Mouse (Mus musculus): Measurements from ENCODE around the gene Lpar2. TPM values are rescaled to one million over a fixed set of nuclear protein-coding genes. Genes with fewer than 3 reads are reported as not detected.

Gene Lpar2
- total RNA-seq, 2 experiments from 2014 or later = 0.14 TPM; not detected in 1

- peak overlapping the region; percentile 71 for H3K27ac ChIP-seq
- peak; percentile 28 for DNase-seq
- H3K4me3 ChIP-seq = peak overlapping the region; percentile 77
These were observed 13.3 kb upstream of the Lpar2 start for GRCm38 (mm10) chr8:69808864-69809403.

DNA sequence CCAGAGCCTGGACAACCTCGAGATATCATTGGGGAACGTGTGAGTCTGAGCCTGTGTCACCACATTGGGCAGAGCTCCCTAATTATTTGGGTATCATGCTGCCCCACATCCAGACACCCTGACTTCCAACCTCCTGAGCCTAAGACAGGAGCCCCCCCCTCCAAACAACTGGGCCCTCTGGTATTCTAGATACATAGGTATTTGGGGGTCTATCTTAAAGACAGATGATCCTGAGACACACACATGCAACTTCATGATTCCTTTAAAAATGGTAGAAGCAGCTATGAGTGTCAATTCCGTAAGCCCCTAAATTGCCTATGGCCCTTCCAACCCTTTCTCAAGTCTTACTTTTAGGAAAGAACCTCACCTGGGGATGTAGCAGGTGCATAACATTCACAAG, 12.4 kb upstream of the Lpar2 start:
- no peak for TF ChIP-seq CTCF (IDR thresholded peaks at IDR 0.05)
- H3K27ac ChIP-seq = no peak overlapping the region
- DNase-seq = peak; percentile 4
- intact Hi-C loops (cut with DNase I) = no loop called here
- H3K4me3 ChIP-seq = no peak overlapping the region

More at GRCm38 (mm10) chr8:69808864-69809403, 13.3 kb upstream of the Lpar2 start:
- intact Hi-C loops (cut with DNase I) = no loop called here
- TF ChIP-seq CTCF (IDR thresholded peaks at IDR 0.05) = no peak

DNA sequence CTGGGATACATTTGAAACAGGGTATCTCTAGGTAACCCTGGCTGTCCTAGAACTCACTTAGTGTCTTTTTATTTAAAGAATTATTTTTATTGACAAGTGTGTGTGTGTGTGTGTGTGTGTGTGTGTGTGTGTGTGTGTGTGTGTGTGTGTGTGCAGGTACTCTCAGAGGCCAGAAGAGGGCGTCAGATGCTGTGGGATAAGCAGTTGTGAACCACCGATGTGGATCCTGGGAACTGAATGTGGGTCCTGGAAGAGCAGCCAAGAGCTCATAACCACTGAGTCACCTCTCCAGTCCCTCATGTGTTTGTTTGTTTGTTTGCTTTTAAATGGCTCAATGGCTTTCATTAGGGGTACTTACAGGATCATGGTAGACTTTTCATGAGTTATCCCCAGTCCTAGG, 7.3 kb upstream of the Lpar2 start:
- no peak for TF ChIP-seq CTCF (IDR thresholded peaks at IDR 0.05)
- DNase-seq = no peak
- H3K27ac ChIP-seq = no peak overlapping the region
- intact Hi-C loops (cut with DNase I) = no loop called here
- H3K4me3 ChIP-seq = no peak overlapping the region

- no peak for TF ChIP-seq CTCF (IDR thresholded peaks at IDR 0.05)
- Histone ChIP-seq H3K27ac (no peak overlapping the region), H3K4me3 (no peak overlapping the region)
- no peak for DNase-seq
- intact Hi-C loops (cut with DNase I) = no loop called here
These were observed 6.8 kb upstream of the Lpar2 start for GRCm38 (mm10) chr8:69815396-69815795.

DNA sequence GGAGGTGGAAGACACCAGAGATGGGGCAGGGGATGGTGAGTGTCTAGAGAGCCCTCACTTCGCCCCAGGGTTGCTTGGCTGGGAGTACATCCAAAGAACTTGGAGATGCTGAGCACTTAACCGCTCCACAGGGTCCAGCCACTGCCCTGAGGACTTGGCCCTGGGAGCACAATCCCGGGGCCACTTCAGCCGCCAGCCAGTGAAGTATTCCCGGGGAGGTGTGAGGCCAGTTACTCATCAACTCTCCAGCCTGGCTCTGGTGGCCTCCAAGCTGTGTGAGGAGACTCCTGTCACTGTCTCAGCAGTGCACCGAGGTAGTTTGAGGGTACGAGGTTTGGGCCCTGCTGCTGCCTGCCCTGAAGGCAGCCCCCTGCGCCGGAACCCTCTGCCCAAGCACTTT, 1.8 kb upstream of the Lpar2 start:
- DNase-seq = no peak
- intact Hi-C loops (cut with DNase I) = no loop called here
- no peak for TF ChIP-seq CTCF (IDR thresholded peaks at IDR 0.05)
- no peak overlapping the region for H3K4me3 ChIP-seq
- H3K27ac ChIP-seq = no peak overlapping the region

DNA sequence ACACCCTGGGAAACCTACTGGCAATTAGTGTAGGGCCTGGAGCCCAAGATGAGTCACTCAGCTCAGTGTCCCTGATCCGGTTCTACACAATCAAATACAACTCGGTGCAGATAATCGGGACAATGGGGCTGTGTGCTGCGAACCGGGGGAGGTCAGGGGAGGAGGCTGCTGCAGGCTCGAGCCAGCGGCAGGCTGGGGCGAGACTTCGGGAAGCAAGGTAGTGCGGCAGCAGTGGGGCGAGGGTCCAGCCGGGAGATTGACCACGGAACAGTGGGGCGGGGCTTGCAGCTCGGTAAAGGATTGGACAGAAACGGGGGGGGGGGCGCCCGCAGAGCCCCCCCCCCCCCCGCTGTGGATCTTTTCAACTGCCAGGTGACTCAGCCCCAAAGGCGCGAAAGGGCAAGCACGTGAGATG, 251 bp upstream of the Lpar2 start:
- TF ChIP-seq CTCF (IDR thresholded peaks at IDR 0.05) = no peak
- intact Hi-C loops (cut with DNase I) = no loop called here
- no peak for DNase-seq
- Histone ChIP-seq H3K4me3 (peak overlapping the region; percentile 70), H3K27ac (no peak overlapping the region)

DNA sequence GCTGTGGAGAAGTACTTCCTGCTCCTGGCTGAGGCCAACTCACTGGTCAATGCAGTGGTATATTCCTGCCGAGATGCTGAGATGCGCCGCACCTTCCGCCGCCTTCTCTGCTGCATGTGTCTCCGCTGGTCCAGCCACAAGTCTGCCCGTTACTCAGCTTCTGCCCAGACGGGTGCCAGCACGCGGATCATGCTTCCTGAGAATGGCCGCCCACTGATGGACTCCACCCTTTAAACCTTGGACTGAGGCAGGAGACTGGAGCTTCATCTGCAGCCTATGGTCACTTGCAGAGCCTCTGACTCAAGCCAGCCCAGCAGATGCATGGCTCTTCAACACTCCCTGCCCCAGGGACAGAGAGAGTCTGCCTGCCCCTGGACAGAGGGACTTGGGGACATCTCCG, 4.1 kb downstream of the Lpar2 start:
- H3K27ac ChIP-seq = no peak overlapping the region
- TF ChIP-seq CTCF (IDR thresholded peaks at IDR 0.05) = no peak
- DNase-seq = no peak
- intact Hi-C loops (cut with DNase I) = no loop called here
- H3K4me3 ChIP-seq = no peak overlapping the region

GRCm38 (mm10) chr8:69832298-69832853, 10.1 kb downstream of the Lpar2 start, which contains the start of gene Pbx4:
Gene Pbx4, plus strand, starts transcription at chr8:69832491.
- H3K27ac ChIP-seq = 0 out of 2 replicates have a peak within 1 kb of the TSS, but pooled peaks have one; percentile 29
- peak; percentile 76 for DNase-seq
- intact Hi-C loops (cut with DNase I) = no loop called here
- TF ChIP-seq CTCF (IDR thresholded peaks at IDR 0.05) = no peak
- H3K4me3 ChIP-seq = peak within 1 kb of the TSS; percentile 72

DNA sequence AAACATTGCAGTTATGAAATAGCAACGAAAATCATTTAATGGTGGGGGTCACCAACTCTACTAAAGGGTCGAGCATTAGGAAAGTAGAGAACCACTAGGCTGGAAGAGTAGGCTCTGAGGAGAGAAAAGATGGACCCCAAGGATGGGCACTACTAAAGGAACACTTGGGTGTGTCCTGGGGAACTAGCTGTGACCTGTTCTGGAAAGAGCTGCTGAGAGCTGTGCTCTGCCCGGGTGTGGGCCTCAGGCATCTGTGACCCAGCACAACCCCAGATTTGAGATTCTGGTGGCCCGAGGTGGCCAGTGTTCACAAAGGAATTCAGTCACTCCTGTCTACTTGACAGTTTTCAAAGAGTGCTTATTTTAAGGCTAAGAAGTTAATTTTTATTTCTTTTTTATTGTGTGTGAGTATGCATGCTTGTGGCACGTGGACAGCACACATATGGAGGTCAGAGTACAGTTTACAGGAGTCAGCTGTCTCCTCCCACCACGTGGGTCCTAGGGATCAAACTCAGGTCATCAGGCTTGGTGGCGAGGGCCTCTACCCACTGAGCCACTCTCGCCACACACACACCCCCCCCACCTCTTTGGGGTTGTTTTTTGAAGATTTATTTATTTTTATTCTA, 14.9 kb downstream of the Lpar2 start:
- no peak overlapping the region for H3K27ac ChIP-seq
- no peak for DNase-seq
- intact Hi-C loops (cut with DNase I) = no loop called here
- no peak for TF ChIP-seq CTCF (IDR thresholded peaks at IDR 0.05)
- H3K4me3 ChIP-seq = no peak overlapping the region

GRCm38 (mm10) chr8:69847167-69848065, 25.2 kb downstream of the Lpar2 start:
- Histone ChIP-seq H3K4me3 (no peak overlapping the region), H3K27ac (no peak overlapping the region)
- no peak for DNase-seq
- intact Hi-C loops (cut with DNase I) = no loop called here
- TF ChIP-seq CTCF (IDR thresholded peaks at IDR 0.05) = no peak

GRCm38 (mm10) chr8:69848951-69849350, 26.7 kb downstream of the Lpar2 start:
- DNase-seq = no peak
- intact Hi-C loops (cut with DNase I) = no loop called here
- Histone ChIP-seq H3K27ac (no peak overlapping the region), H3K4me3 (no peak overlapping the region)
- no peak for TF ChIP-seq CTCF (IDR thresholded peaks at IDR 0.05)

- intact Hi-C loops (cut with DNase I) = no loop called here
- DNase-seq = no peak
- Histone ChIP-seq H3K4me3 (no peak overlapping the region), H3K27ac (no peak overlapping the region)
- TF ChIP-seq CTCF (IDR thresholded peaks at IDR 0.05) = peak; percentile 35
These were observed 27.7 kb downstream of the Lpar2 start for GRCm38 (mm10) chr8:69849899-69850298.
